Mouse (Mus musculus): ENCODE results near the gene Pmm2.

- no peak for TF ChIP-seq POLR2A (IDR thresholded peaks at IDR 0.05; ENCODE audit: borderline replicate concordance, extremely low read depth, insufficient read depth, insufficient read length, poor library complexity, severe bottlenecking)
- no peak for TF ChIP-seq CTCF (IDR thresholded peaks at IDR 0.05; ENCODE audit: borderline replicate concordance, extremely low read depth, insufficient read depth, insufficient read length)
Measured at GRCm38 (mm10) chr16:8687559-8688112, 50.2 kb downstream of the Pmm2 start.

All from brain, embryonic 14.5 days (tissue).